Mouse (Mus musculus): ENCODE data around the gene Mei4. TPM values are rescaled to one million over a fixed set of nuclear protein-coding genes. Genes with fewer than 3 reads are reported as not detected.

The Mei4 gene
- under 1 TPM; 0.26 to 0.27 TPM for total RNA-seq (2023)

DNA sequence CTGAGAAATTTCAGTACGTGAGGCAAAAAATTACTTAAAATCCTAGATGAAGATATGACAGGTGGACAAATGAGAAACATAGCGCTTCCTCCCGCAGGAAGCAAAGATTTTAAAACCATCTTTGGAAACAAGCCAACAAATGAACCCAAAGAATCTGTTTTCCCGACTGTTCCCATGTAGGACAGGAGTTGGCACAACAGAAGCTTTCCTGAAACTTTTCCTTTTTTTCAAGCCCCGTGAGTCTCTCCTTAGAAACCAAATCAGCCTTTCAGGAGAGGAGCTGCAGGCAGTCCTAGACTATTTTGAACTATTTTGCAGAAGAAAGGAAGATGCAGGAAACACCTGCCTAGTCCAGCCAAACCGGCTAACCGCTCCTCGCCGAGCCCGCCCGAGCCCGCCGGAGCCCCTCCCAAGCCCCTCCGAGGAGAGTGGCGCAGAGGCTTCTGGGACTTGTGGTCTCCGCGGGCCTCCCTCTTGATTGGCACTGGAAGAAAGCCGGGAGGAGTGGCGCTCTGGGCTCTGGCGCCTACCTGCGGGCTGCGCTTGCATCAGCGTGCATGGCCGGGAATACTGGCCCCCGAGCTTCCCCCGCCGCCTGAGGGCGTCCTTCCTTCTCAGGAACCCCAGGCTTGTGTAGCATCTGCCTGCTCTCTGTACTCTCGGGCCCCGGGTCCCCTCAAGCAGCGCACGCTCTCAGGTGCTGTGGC lies at the start of gene Mei4:
Mei4 (plus strand) TSS at position 490 of the 707 bp plus-strand sequence.

Other genes starting within 250 kb of the Mei4 start
- not detected for gene Htr1b, start 229.8 kb upstream of the Mei4 start, total RNA-seq (2023)